Mouse (Mus musculus) embryonic facial prominence, embryonic 11.5 days (tissue): ENCODE measurements around the gene Ttc17. TPM values are rescaled to one million over a fixed set of nuclear protein-coding genes. Genes with fewer than 3 reads are reported as not detected.

Source experiments
- ATAC-seq: fragments of 200-750 bp; cut with Nextera tagmentation; replicated peaks from 2 replicates; pipeline ENCODE4 v1.8.0; 2017; ENCODE audit warnings: low read depth; ENCODE audit not compliant: insufficient number of reproducible peaks, low FRiP score, low TSS enrichment
- DNase-seq: peaks from one replicate; pipeline ENCODE4 v3.0.0-alpha.2; 2015; ENCODE audit warnings: low spot score
- H3K27ac ChIP-seq: fragments of 300-500 bp; sonication (generic); replicated peaks from 2 replicates; pipeline ENCODE4 v1.5.1; 2014; ENCODE audit warnings: mild to moderate bottlenecking, low read depth, low read length, control low read depth
- H3K27me3 ChIP-seq: fragments of 300-500 bp; sonication (generic); 2 replicates; pipeline ENCODE4 v1.6.1; 2014; ENCODE audit warnings: mild to moderate bottlenecking, low read length, moderate library complexity, mixed read lengths; ENCODE audit not compliant: control insufficient read depth, insufficient read depth
- H3K36me3 ChIP-seq: fragments of 300-500 bp; sonication (generic); replicated peaks from 2 replicates; pipeline ENCODE4 v1.6.1; 2014; ENCODE audit warnings: low read depth, mild to moderate bottlenecking, low read length, moderate library complexity, mixed read lengths; ENCODE audit not compliant: control insufficient read depth, insufficient read depth
- H3K4me1 ChIP-seq: fragments of 300-500 bp; sonication (generic); 2 replicates; pipeline ENCODE4 v1.6.1; 2014; ENCODE audit warnings: low read length, mixed read lengths; ENCODE audit not compliant: control insufficient read depth, insufficient read depth
- H3K4me2 ChIP-seq: fragments of 300-500 bp; sonication (generic); 2 replicates; pipeline ENCODE4 v1.6.1; 2014; ENCODE audit warnings: low read depth, mild to moderate bottlenecking, control low read depth, low read length, moderate library complexity
- H3K4me3 ChIP-seq: fragments of 300-500 bp; sonication (generic); 2 replicates; pipeline ENCODE4 v1.5.1; 2014; ENCODE audit warnings: low read depth, low read length, control low read depth
- H3K9ac ChIP-seq: fragments of 300-500 bp; sonication (generic); replicated peaks from 2 replicates; pipeline ENCODE4 v1.6.1; 2014; ENCODE audit warnings: mild to moderate bottlenecking, control low read depth, low read length
- H3K9me3 ChIP-seq: fragments of 300-500 bp; sonication (generic); replicated peaks from 2 replicates; pipeline ENCODE4 v1.6.1; 2016; ENCODE audit warnings: mild to moderate bottlenecking, low read length, inconsistent platforms, mixed read lengths; ENCODE audit not compliant: control insufficient read depth
- WGBS: fragments of 180-500 bp; shearing (Covaris S2); extraction: QIAGEN DNeasy Blood & Tissue Kit; methylation state at CpG from one replicate; pipeline ENCODE4 v1.1.7; 2014; 5-methylcytosine and 5-hydroxymethylcytosine counted together
- polyA plus RNA-seq: library from polyadenylated mRNA; unstranded; fragments of >200 nt; fragmentation: Nextera tagmentation; extraction: Ambion mirVana; gene quantifications from 2 replicates; pipeline ENCODE4 v1.2.1, GENCODE M21; 2014

Gene Ttc17
- polyA plus RNA-seq, 1 experiment from 2014 or later = 14.2 TPM

- 3% methylated on average over 13 of the region's 13 CpGs for WGBS
- peak overlapping the region; percentile 71 for H3K4me2 ChIP-seq
- peaks cover 2% of the 10 kb centered on the region; the same call in 1 of the 2 replicates for H3K4me1 ChIP-seq
- no peaks in the 10 kb centered on the region for H3K9me3 ChIP-seq
- peak overlapping the region; percentile 88 for H3K9ac ChIP-seq
- DNase-seq (peak; percentile 36), ATAC-seq (no peak)
- no peak overlapping the region; the same call in 1 of the 2 replicates for H3K27ac ChIP-seq
- no peaks in the 10 kb centered on the region for H3K36me3 ChIP-seq
- no peaks in the 10 kb centered on the region for H3K27me3 ChIP-seq
- peak overlapping the region; percentile 93 for H3K4me3 ChIP-seq
These were observed 532 bp upstream of the Ttc17 start for GRCm38 (mm10) chr2:94407021-94407420.

GRCm38 (mm10) chr2:94405397-94406082, 949 bp downstream of the Ttc17 start:
- Histone ChIP-seq H3K9ac (peak overlapping the region; percentile 88), H3K4me3 (peak overlapping the region; percentile 93), H3K27ac (no peak overlapping the region), H3K27me3 (no peaks in the 10 kb centered on the region), H3K4me2 (peak overlapping the region; percentile 78), H3K36me3 (no peaks in the 10 kb centered on the region), H3K9me3 (no peaks in the 10 kb centered on the region), H3K4me1 (peaks cover 2% of the 10 kb centered on the region; the same call in 1 of the 2 replicates)
- WGBS = 8% methylated on average over 21 of the region's 21 CpGs
- ATAC-seq (peak; percentile 49; the same call in 1 of the 2 replicates), DNase-seq (peak; percentile 50)

DNA sequence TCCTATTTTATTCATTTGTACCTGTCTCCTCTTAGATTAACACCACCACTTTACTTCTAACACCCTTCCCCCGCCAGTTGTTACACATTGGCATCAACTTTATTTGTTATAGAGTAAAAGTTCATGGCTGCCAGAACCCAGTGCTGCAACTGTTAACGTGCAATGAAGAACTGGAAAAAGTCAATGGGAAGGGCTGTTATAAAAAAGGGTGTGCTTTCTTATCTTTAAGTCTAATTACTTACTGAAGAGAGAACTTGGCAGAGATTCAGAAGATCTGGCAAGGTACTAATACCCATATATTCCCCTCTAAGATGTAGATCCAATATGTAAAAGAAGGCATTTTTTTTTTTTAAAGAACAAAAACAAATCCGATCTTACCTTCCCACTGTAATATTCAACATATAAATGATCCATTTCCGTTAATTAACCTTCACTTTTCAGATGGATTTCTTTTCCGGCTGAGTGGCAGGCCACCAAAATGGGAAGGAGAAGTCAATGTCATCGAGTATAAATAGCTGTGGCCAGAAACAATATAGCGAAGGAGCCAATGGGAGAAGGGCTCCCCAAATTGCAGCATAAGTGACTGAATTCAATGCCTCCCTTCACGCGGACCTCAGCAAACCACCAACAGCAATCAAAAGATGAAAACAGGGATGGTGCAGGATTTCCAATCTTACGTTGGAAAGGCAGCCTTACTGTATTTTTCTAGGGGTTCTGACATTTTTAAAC, 1.8 kb downstream of the Ttc17 start:
- Histone ChIP-seq H3K27ac (no peak overlapping the region), H3K4me2 (no peak overlapping the region), H3K4me3 (no peak overlapping the region), H3K27me3 (no peaks in the 10 kb centered on the region), H3K9ac (no peak overlapping the region), H3K4me1 (peaks cover 2% of the 10 kb centered on the region; the same call in 1 of the 2 replicates), H3K9me3 (no peaks in the 10 kb centered on the region), H3K36me3 (no peaks in the 10 kb centered on the region)
- WGBS = 75% methylated on average over 10 of the region's 10 CpGs
- ATAC-seq = no peak
- no peak for DNase-seq

- ATAC-seq = no peak
- Histone ChIP-seq H3K4me1 (peaks cover 2% of the 10 kb centered on the region; the same call in 1 of the 2 replicates), H3K27ac (no peak overlapping the region), H3K4me3 (no peak overlapping the region), H3K27me3 (no peaks in the 10 kb centered on the region), H3K9ac (no peak overlapping the region), H3K36me3 (no peaks in the 10 kb centered on the region), H3K4me2 (no peak overlapping the region), H3K9me3 (no peaks in the 10 kb centered on the region)
- DNase-seq = no peak
- WGBS = 97% methylated on average over 1 of the region's 1 CpGs
These were observed 3.9 kb downstream of the Ttc17 start for GRCm38 (mm10) chr2:94402561-94402960.

DNA sequence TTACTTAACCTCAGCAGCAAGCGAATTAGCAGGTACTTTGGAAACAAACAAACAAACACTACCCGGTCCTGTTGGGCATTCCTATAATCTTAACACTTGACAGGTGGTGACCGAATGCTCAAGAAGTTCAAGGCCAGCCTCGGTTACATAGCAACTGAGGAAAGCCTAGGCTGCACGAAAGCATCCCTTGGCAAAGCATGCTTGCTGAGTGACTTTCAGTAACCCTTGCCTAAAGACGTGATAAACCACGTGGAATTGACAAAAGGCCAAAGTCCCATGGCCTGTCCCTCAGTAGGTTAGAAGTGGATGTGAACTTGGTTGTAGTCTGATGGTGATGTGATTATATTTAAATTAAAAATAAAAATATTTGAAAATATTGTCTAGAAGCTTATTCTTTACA, 4.4 kb downstream of the Ttc17 start:
- peaks cover 2% of the 10 kb centered on the region; the same call in 1 of the 2 replicates for H3K4me1 ChIP-seq
- 84% methylated on average over 7 of the region's 7 CpGs for WGBS

GRCm38 (mm10) chr2:94401006-94401405, 5.5 kb downstream of the Ttc17 start:
- no peak overlapping the region for H3K9ac ChIP-seq
- WGBS = 81% methylated on average over 3 of the region's 3 CpGs
- H3K9me3 ChIP-seq = no peaks in the 10 kb centered on the region
- H3K4me2 ChIP-seq = no peak overlapping the region
- DNase-seq (no peak), ATAC-seq (no peak)
- no peak overlapping the region for H3K27ac ChIP-seq
- peaks cover 2% of the 10 kb centered on the region; the same call in 1 of the 2 replicates for H3K4me1 ChIP-seq
- no peak overlapping the region for H3K4me3 ChIP-seq
- H3K27me3 ChIP-seq = no peaks in the 10 kb centered on the region
- H3K36me3 ChIP-seq = no peaks in the 10 kb centered on the region

More for the DNA sequence above, 4.4 kb downstream of the Ttc17 start:
- no peaks in the 10 kb centered on the region for H3K27me3 ChIP-seq
- ATAC-seq (no peak), DNase-seq (no peak)
- H3K4me3 ChIP-seq = no peak overlapping the region
- H3K36me3 ChIP-seq = no peaks in the 10 kb centered on the region
- H3K9me3 ChIP-seq = no peaks in the 10 kb centered on the region
- H3K4me2 ChIP-seq = no peak overlapping the region
- H3K27ac ChIP-seq = no peak overlapping the region
- no peak overlapping the region for H3K9ac ChIP-seq

GRCm38 (mm10) chr2:94398138-94398970, 8.1 kb downstream of the Ttc17 start:
- Histone ChIP-seq H3K9ac (no peak overlapping the region), H3K4me2 (no peak overlapping the region), H3K4me3 (no peak overlapping the region), H3K27me3 (no peaks in the 10 kb centered on the region), H3K4me1 (no peaks in the 10 kb centered on the region), H3K27ac (no peak overlapping the region), H3K9me3 (no peaks in the 10 kb centered on the region), H3K36me3 (no peaks in the 10 kb centered on the region)
- 79% methylated on average over 8 of the region's 8 CpGs for WGBS
- ATAC-seq (no peak), DNase-seq (no peak)
